Mouse (Mus musculus): ENCODE measurements around the gene Timm10b. TPM values are rescaled to one million over a fixed set of nuclear protein-coding genes. Genes with fewer than 3 reads are reported as not detected.

Gene Timm10b
- 10 to 100 TPM; 61.4 to 63.9 TPM for total RNA-seq (2023)

GRCm38 (mm10) chr7:105639756-105640155 lies at the start of gene Timm10b:
Gene Timm10b, plus strand, starts transcription at chr7:105640056.

GRCm38 (mm10) chr7:105633127-105633800 lies 6.6 kb upstream of the Timm10b start, which contains the start of gene Trim3:
Gene Trim3, minus strand, starts transcription at chr7:105633571.

GRCm38 (mm10) chr7:105640233-105640893 lies 507 bp downstream of the Timm10b start, which contains the start of the genes Arfip2 and Gm45799:
Gene Arfip2, minus strand, starts transcription at chr7:105640416.
Gene Gm45799, plus strand, starts transcription at chr7:105640552.

GRCm38 (mm10) chr7:105650639-105651435 lies 11.0 kb downstream of the Timm10b start, which contains the start of gene Dnhd1:
Gene Dnhd1, plus strand, starts transcription at chr7:105650827.

Other genes starting within 250 kb of the Timm10b start
- gene Fam160a2, start 240.0 kb upstream of the Timm10b start, total RNA-seq (2023): 10 to 100 TPM; 47.0 to 56.8 TPM
- gene Cnga4, start 235.5 kb upstream of the Timm10b start, total RNA-seq (2023): not detected
- gene Cckbr, start 214.3 kb upstream of the Timm10b start, total RNA-seq (2023): not detected
- not detected for gene Cavin3, start 157.8 kb upstream of the Timm10b start, total RNA-seq (2023)
- 10 to 100 TPM; 25.2 to 27.6 TPM for gene Smpd1, start 85.7 kb upstream of the Timm10b start, total RNA-seq (2023)
- gene Apbb1, start 58.4 kb upstream of the Timm10b start, total RNA-seq (2023): 1 to 10 TPM; 3.8 to 4.2 TPM
- gene Hpx, start 39.9 kb upstream of the Timm10b start, total RNA-seq (2023): not detected
- 10 to 100 TPM; 29.9 to 30.2 TPM for gene Trim3, start 6.5 kb upstream of the Timm10b start, total RNA-seq (2023)
- gene Arfip2, start 360 bp downstream of the Timm10b start, total RNA-seq (2023): 10 to 100 TPM; 40.8 to 49.4 TPM
- gene Gm45799, start 496 bp downstream of the Timm10b start, total RNA-seq (2023): 10 to 100 TPM; 17.5 to 19.2 TPM
- gene Dnhd1, start 10.8 kb downstream of the Timm10b start, total RNA-seq (2023): 10 to 100 TPM in 1 of 2 experiments, 1 to 10 TPM in 1; 9.6 to 10.1 TPM
- 10 to 100 TPM; 80.8 to 85.5 TPM for gene Ilk, start 96.5 kb downstream of the Timm10b start, total RNA-seq (2023)
- gene Rrp8, start 97.3 kb downstream of the Timm10b start, total RNA-seq (2023): 10 to 100 TPM; 32.1 to 32.4 TPM
- gene Taf10, start 104.3 kb downstream of the Timm10b start, total RNA-seq (2023): 100 to 1,000 TPM; 186 to 188 TPM
- gene Tpp1, start 112.2 kb downstream of the Timm10b start, total RNA-seq (2023): 10 to 100 TPM; 68.0 to 76.7 TPM
- not detected for gene Dchs1, start 147.6 kb downstream of the Timm10b start, total RNA-seq (2023)
- gene Mrpl17, start 171.0 kb downstream of the Timm10b start, total RNA-seq (2023): 10 to 100 TPM; 41.5 to 45.4 TPM

Data from B cell, adult 67 days (primary cell).